Comparison of ENCODE assay signal across 7 mouse cellular contexts in genomic region chr5:134572508-134573214, GRCm38 (mm10). TPM values are rescaled to one million over a fixed set of nuclear protein-coding genes. Genes with fewer than 3 reads are reported as not detected.
A peak's percentile ranks its signal among the peaks of the same experiment; 100 is the strongest.
DNase-seq lines count a peak whose midpoint lies in the region; ATAC-seq and TF ChIP-seq lines count a peak whose summit lies in the region.

No protein-coding gene starts in this region.

- 48% methylated on average over 10 of the region's 10 CpGs for WGBS in forebrain, embryonic 11.5 days
- 36% methylated on average over 10 of the region's 10 CpGs for WGBS in intestine, embryonic 15.5 days
- WGBS in lung, embryonic 16.5 days = 24% methylated on average over 10 of the region's 10 CpGs
- 35% methylated on average over 10 of the region's 10 CpGs for WGBS in cerebellum, adult 2 months

- peak overlapping the region; percentile 65 for H3K4me2 ChIP-seq in forebrain, embryonic 11.5 days (ENCODE audit: low read depth, low read length, severe bottlenecking)
- H3K4me2 ChIP-seq in intestine, embryonic 15.5 days (replicated peaks) = peak overlapping the region; percentile 85
- H3K4me2 ChIP-seq in lung, embryonic 16.5 days (ENCODE audit: low read depth, low read length) = peak overlapping the region; percentile 92

- H3K27me3 ChIP-seq in forebrain, embryonic 11.5 days (ENCODE audit: control insufficient read depth, insufficient read depth, low read length) = no peaks in the 10 kb centered on the region
- no peaks in the 10 kb centered on the region for H3K27me3 ChIP-seq in intestine, embryonic 15.5 days (replicated peaks)
- H3K27me3 ChIP-seq in lung, embryonic 16.5 days (ENCODE audit: control insufficient read depth, insufficient read depth, low read depth, low read length) = no peaks in the 10 kb centered on the region
- H3K27me3 ChIP-seq in cerebellum, adult 2 months (ENCODE audit: control insufficient read depth, insufficient read depth, low read length) = no peaks in the 10 kb centered on the region

- no peaks in the 10 kb centered on the region for H3K9me3 ChIP-seq in forebrain, embryonic 11.5 days (ENCODE audit: control insufficient read depth, low read length)
- H3K9me3 ChIP-seq in intestine, embryonic 15.5 days = no peaks in the 10 kb centered on the region
- no peaks in the 10 kb centered on the region for H3K9me3 ChIP-seq in lung, embryonic 16.5 days (ENCODE audit: control insufficient read depth, low read length)

- H3K36me3 ChIP-seq in forebrain, embryonic 11.5 days (ENCODE audit: control insufficient read depth, insufficient read depth, low read length) = no peaks in the 10 kb centered on the region
- no peaks in the 10 kb centered on the region for H3K36me3 ChIP-seq in intestine, embryonic 15.5 days
- H3K36me3 ChIP-seq in lung, embryonic 16.5 days (ENCODE audit: control insufficient read depth, insufficient read depth, low read length) = no peaks in the 10 kb centered on the region

- no peak overlapping the region for H3K9ac ChIP-seq in forebrain, embryonic 11.5 days (ENCODE audit: low read length)
- peak overlapping the region; percentile 21; the same call in 1 of the 2 replicates for H3K9ac ChIP-seq in intestine, embryonic 15.5 days
- peak overlapping the region; percentile 70 for H3K9ac ChIP-seq in lung, embryonic 16.5 days (ENCODE audit: low read length)

- no peak for TF ChIP-seq CTCF in cerebellum, adult 2 months (IDR thresholded peaks at IDR 0.05; ENCODE audit: borderline replicate concordance, insufficient read depth, low read depth, low read length)

- peak; percentile 31; the same call in 1 of the 2 replicates for ATAC-seq in common myeloid progenitor, adult 5-6 weeks (replicated peaks; ENCODE audit: low read depth, poor library complexity, severe bottlenecking)
- ATAC-seq in forebrain, embryonic 11.5 days (replicated peaks; ENCODE audit: low FRiP score) = no peak
- 0 out of 2 replicates have a peak, but pooled peaks have one; percentile 6 for ATAC-seq in intestine, embryonic 15.5 days
- peak; percentile 19 for ATAC-seq in lung, embryonic 16.5 days (ENCODE audit: low read depth)

- no peak overlapping the region for H3K27ac ChIP-seq in forebrain, embryonic 11.5 days (ENCODE audit: low read depth, low read length)
- peak overlapping the region; percentile 80 for H3K27ac ChIP-seq in intestine, embryonic 15.5 days
- peak overlapping the region; percentile 97 for H3K27ac ChIP-seq in lung, embryonic 16.5 days (ENCODE audit: low read length)
- H3K27ac ChIP-seq in cerebellum, adult 2 months (ENCODE audit: insufficient read depth, low read length) = no peak overlapping the region

- no peaks in the 10 kb centered on the region; the same call in 1 of the 2 replicates for H3K4me1 ChIP-seq in forebrain, embryonic 11.5 days (replicated peaks; ENCODE audit: control insufficient read depth, insufficient read depth, low read length)
- peaks cover 10% of the 10 kb centered on the region; the same call in 1 of the 2 replicates for H3K4me1 ChIP-seq in intestine, embryonic 15.5 days (replicated peaks)
- H3K4me1 ChIP-seq in lung, embryonic 16.5 days (replicated peaks; ENCODE audit: control insufficient read depth, insufficient read depth, low read length) = peaks cover 12% of the 10 kb centered on the region
- no peaks in the 10 kb centered on the region for H3K4me1 ChIP-seq in cerebellum, adult 2 months (ENCODE audit: control insufficient read depth, insufficient read depth, low read length)

- DNase-seq in forebrain, embryonic 11.5 days (ENCODE audit: low spot score) = no peak
- DNase-seq in cerebellum, adult 2 months = no peak
- DNase-seq in thymus, postnatal 36 days = no peak
- DNase-seq in right cerebral cortex, adult 2 months (ENCODE audit: low spot score in 2 of 2) = no peak

- 0 out of 2 replicates have a peak overlapping the region, but pooled peaks have one; percentile 38 for H3K4me3 ChIP-seq in forebrain, embryonic 11.5 days (ENCODE audit: low read depth, low read length)
- H3K4me3 ChIP-seq in intestine, embryonic 15.5 days (replicated peaks) = peak overlapping the region; percentile 46
- H3K4me3 ChIP-seq in lung, embryonic 16.5 days (ENCODE audit: low read length) = peak overlapping the region; percentile 62
- no peak overlapping the region for H3K4me3 ChIP-seq in cerebellum, adult 2 months (replicated peaks; ENCODE audit: insufficient read depth, low read depth, low read length)

- TF ChIP-seq POLR2A in cerebellum, adult 2 months (IDR thresholded peaks at IDR 0.05; ENCODE audit: borderline replicate concordance, insufficient read depth, low read length) = no peak

RNA-seq across cellular contexts. Expression of gene Rfc2, which starts 8.5 kb away (rescaled TPM):
- 159 and 183 TPM in 2 replicates for total RNA-seq in common myeloid progenitor, adult 5-6 weeks (2017)
- polyA plus RNA-seq in forebrain, embryonic 11.5 days (2014; fragmentation: Nextera tagmentation; extraction: Ambion mirVana) = 375 and 391 TPM in 2 replicates
- 245 and 247 TPM in 2 replicates for polyA plus RNA-seq in intestine, embryonic 15.5 days (2015; fragmentation: Nextera tagmentation; extraction: Ambion mirVana)
- 255 and 270 TPM in 2 replicates for polyA plus RNA-seq in lung, embryonic 16.5 days (2015; fragmentation: Nextera tagmentation; extraction: Ambion mirVana)
- 113 and 116 TPM in 2 replicates for polyA plus RNA-seq in cerebellum, adult 2 months (2012; rRNA removed)

RNA-seq across cellular contexts. Expression of gene Syna, which starts 12.7 kb away (rescaled TPM):
- not detected in 2 replicates for total RNA-seq in common myeloid progenitor, adult 5-6 weeks (2017)
- polyA plus RNA-seq in forebrain, embryonic 11.5 days (2014; fragmentation: Nextera tagmentation; extraction: Ambion mirVana) = not detected in 2 replicates
- 0.06 and 0.10 TPM in 2 replicates for polyA plus RNA-seq in intestine, embryonic 15.5 days (2015; fragmentation: Nextera tagmentation; extraction: Ambion mirVana)
- polyA plus RNA-seq in lung, embryonic 16.5 days (2015; fragmentation: Nextera tagmentation; extraction: Ambion mirVana) = 0.20 and 0.23 TPM in 2 replicates
- polyA plus RNA-seq in cerebellum, adult 2 months (2012; rRNA removed) = 0.05 TPM in 1 of 2 replicates, not detected in the other

RNA-seq across cellular contexts. Expression of gene Clip2, which starts 20.4 kb away (rescaled TPM):
- total RNA-seq in common myeloid progenitor, adult 5-6 weeks (2017) = 6.2 and 13.3 TPM in 2 replicates
- polyA plus RNA-seq in forebrain, embryonic 11.5 days (2014; fragmentation: Nextera tagmentation; extraction: Ambion mirVana) = 6.1 and 6.8 TPM in 2 replicates
- 3.6 and 3.9 TPM in 2 replicates for polyA plus RNA-seq in intestine, embryonic 15.5 days (2015; fragmentation: Nextera tagmentation; extraction: Ambion mirVana)
- polyA plus RNA-seq in lung, embryonic 16.5 days (2015; fragmentation: Nextera tagmentation; extraction: Ambion mirVana) = 4.6 and 4.7 TPM in 2 replicates
- polyA plus RNA-seq in cerebellum, adult 2 months (2012; rRNA removed) = 54.2 and 59.1 TPM in 2 replicates

RNA-seq across cellular contexts. Expression of gene Lat2, which starts 42.2 kb away (rescaled TPM):
- total RNA-seq in common myeloid progenitor, adult 5-6 weeks (2017) = 50.2 and 65.4 TPM in 2 replicates
- 2.2 and 3.8 TPM in 2 replicates for polyA plus RNA-seq in forebrain, embryonic 11.5 days (2014; fragmentation: Nextera tagmentation; extraction: Ambion mirVana)
- polyA plus RNA-seq in intestine, embryonic 15.5 days (2015; fragmentation: Nextera tagmentation; extraction: Ambion mirVana) = 2.0 and 2.8 TPM in 2 replicates
- polyA plus RNA-seq in lung, embryonic 16.5 days (2015; fragmentation: Nextera tagmentation; extraction: Ambion mirVana) = 1.8 and 3.3 TPM in 2 replicates
- 2.1 and 3.0 TPM in 2 replicates for polyA plus RNA-seq in cerebellum, adult 2 months (2012; rRNA removed)

Comparison
In these comparisons a context has a peak if more than half of its experiments do, and no peak if none do; other contexts are left out.
1. H3K27ac ChIP-seq: peak in intestine, embryonic 15.5 days (single experiment) and lung, embryonic 16.5 days (single experiment); none in forebrain, embryonic 11.5 days (single experiment) and cerebellum, adult 2 months (single experiment).
2. Peak in every context shown above with its lines, with median percentiles within 50 percentile points of each other: H3K4me2 ChIP-seq.